Mouse (Mus musculus): ENCODE results near the gene Nkx2-2. TPM values are rescaled to one million over a fixed set of nuclear protein-coding genes. Genes with fewer than 3 reads are reported as not detected.

Gene Nkx2-2
- total RNA-seq (2023) = not detected in 2 replicates

GRCm38 (mm10) chr2:147193271-147194255 is at the start of gene Nkx2-2:
Gene Nkx2-2 (minus strand): TSS chr2:147194243.

Other genes with a start within 250 kb of the Nkx2-2 start
- gene Xrn2, start 181.2 kb downstream of the Nkx2-2 start, total RNA-seq (2023) = 62.7 and 87.7 TPM in 2 replicates
- not detected in 2 replicates for gene Nkx2-4, start 108.8 kb downstream of the Nkx2-2 start, total RNA-seq (2023)
- gene Pax1, start 167.7 kb upstream of the Nkx2-2 start, total RNA-seq (2023) = not detected in 2 replicates